Mouse (Mus musculus) megakaryocyte, embryonic 14.5 days (primary cell): ENCODE measurements around the gene Mdh2.

Source experiments
- FLI1 ChIP-seq: IDR thresholded peaks from 2 replicates; pipeline ENCODE4 v1.6.1; 2012; ENCODE audit warnings: low read length, inconsistent platforms, mixed read lengths
- GATA1 ChIP-seq: IDR thresholded peaks from 3 replicates; pipeline ENCODE4 v1.6.1; 2012; ENCODE audit warnings: mixed read lengths, low read length, inconsistent platforms, borderline replicate concordance

- TF ChIP-seq GATA1: no peak
- no peak for TF ChIP-seq FLI1
These were observed 40.2 kb downstream of the Mdh2 start for GRCm38 (mm10) chr5:135818491-135818890.
